Mouse (Mus musculus): ENCODE measurements around the gene Zfp553.
"Not testable (repeated sequence)": the region's sequence is repeated elsewhere in the genome, so short reads cannot be mapped to it uniquely, and the experiment has no call there.

The Zfp553 gene

DNA sequence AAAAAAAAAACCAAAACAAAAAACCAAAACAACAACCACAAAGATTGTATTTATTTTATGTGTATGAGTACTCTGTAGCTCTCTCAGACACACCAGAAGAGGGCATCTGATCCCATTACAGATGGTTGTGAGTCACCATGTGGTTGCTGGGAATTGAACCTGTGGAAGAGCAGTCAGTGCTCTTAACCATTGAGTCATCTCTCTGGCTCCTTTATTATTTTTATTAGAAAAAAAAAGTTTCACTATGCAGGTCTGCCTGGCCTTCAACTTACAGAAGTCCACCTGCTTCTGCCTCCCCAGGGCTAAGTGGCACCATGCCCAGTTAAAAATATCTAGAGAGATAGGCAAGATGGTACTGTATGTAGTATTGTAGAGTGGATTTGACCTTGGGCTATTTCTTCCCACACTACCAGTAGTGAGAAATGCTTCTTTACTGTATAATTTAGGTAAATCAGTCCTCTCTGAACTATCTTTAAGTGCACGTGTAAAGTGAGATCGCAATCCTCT lies 10.6 kb downstream of the Zfp553 start:
- DNase-seq: no peak

DNA sequence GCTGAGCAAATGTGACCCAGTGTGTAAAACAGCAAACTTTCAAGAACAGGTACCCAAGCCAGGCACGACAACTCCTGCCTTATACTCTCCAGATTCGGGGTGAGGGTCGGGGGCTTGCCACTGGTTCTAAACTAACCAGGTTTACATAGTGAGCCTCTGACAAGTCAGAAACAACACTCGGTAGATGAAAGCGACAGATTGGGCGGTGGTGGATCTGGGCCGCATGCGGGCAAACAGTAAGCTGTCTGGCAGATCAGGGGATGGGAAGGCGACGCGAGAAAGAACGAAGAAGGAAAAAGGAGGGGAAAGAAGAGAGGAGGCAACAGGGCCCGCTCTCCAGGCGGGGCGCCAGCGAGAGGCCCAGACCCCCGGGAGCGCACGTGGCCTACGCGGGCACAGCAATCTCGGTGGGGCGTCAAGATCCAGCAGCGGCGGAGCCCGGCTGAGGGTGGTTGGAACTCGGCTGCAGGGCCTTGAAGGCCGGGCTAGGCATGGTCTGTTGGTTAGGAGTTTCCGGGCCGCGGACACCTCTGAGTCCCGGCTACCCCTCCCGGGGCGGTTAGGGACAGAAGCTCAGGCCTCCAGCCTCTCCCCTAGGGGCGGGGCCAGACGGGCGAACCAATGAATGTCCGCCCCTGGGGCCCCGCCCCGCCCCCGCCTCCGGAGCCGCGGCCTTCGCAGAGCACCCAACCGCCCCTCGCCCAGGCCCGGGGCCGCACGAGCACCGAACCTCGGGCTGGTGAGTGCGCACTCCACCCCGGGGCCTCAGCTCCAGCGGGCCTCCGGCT lies 11.2 kb downstream of the Zfp553 start, which contains the start of gene Zfp771:
Zfp771 (plus strand) TSS at position 405 of the 788 bp plus-strand sequence.
- peak; percentile 98 for DNase-seq

DNA sequence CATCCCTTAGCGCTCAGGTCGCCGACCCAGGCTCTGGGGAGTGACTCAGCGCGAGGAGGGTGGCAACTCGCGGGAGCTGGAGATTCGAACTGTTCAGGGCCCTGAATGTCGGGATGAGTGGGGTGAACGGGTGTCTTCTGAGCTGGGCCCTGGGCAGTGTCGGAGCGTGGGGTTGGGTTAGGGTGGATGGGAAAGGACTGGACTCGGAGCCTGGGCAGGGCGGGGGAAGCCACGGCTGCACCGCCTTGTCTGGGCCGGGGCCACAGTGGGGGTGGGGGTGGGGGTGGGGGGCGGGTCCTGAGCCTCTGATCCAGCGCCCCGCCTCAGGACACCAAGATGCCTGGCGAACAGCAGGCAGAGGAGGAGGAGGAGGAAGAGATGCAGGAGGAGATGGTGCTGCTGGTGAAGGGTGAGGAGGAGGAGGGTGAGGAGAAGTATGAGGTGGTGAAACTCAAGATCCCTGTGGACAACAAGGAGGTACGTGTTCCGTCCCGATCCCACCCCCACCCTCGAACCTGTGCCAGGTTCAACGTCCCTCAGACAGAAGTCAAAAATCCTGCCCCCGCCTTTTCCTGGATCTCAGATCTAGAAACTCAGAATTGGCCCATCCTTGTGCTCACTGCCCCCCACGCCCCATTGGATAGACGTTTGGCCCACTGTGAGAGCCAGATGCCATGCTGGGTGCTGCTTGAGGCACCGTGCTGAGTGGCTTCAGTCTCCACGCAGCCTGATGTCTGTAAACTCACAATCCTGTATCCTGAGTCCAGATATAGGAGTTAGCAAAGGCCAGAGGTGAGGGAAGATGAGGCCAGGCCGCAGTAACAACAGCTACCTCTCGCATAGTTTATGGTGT lies 12.0 kb downstream of the Zfp553 start:
- DNase-seq: peak; percentile 40 to 51

DNA sequence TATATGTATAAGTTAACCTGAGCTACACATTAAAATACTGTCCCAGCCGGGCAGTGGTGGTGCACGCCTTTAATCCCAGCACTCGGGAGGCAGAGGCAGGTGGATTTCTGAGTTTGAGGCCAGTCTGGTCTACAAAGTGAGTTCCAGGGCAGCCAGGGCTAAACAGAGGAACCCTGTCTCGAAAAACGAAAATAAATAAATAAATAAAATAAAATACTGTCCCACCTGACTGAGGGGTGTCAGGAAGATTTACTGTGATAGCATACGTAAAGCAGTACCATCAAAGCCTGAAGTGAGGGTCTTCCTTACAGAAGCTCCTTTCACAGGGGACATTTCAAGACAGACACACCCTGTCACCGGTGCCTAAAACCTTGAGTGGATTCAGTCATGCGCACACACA lies 17.6 kb downstream of the Zfp553 start:
- DNase-seq: not testable (repeated sequence)

DNA sequence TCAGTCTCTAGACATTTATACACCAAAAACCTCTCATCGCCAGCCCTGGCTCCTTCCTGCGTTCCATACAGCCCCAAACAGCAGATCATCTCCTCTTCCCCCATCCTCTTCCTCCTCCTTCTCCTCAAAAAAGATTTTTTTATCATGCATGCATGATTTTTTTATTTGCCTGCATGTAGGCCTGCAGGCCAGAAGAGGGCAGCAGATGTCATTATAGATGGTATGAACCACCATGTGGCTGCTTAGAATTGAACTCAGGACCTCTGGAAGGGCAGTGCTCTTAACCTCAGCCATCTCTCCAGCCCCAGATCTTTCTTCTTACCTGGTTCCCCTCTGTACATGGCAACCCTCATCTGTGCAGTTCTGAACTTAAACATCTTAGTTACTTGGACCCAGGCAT lies 19.6 kb downstream of the Zfp553 start:
- peak; percentile 38 to 51 for DNase-seq

DNA sequence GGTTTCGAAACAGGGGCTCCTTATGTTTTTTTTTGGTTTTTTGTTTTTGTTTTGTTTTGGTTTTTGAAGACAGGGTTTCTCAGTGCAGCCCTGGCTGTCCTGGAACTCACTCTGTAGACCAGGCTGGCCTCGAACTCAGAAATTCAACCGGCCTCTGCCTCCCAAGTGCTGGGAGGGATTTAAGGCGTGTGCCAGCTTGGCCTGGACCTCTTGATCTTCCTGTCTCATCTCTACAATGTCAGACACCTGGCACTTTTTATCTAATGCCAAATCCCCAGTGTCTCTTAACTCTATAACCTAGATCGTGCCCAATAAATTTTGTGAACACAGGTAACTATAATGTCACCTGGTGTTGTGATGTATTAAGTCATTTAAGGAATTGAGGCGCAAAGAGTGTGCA lies 20.5 kb downstream of the Zfp553 start:
- DNase-seq: no peak

DNA sequence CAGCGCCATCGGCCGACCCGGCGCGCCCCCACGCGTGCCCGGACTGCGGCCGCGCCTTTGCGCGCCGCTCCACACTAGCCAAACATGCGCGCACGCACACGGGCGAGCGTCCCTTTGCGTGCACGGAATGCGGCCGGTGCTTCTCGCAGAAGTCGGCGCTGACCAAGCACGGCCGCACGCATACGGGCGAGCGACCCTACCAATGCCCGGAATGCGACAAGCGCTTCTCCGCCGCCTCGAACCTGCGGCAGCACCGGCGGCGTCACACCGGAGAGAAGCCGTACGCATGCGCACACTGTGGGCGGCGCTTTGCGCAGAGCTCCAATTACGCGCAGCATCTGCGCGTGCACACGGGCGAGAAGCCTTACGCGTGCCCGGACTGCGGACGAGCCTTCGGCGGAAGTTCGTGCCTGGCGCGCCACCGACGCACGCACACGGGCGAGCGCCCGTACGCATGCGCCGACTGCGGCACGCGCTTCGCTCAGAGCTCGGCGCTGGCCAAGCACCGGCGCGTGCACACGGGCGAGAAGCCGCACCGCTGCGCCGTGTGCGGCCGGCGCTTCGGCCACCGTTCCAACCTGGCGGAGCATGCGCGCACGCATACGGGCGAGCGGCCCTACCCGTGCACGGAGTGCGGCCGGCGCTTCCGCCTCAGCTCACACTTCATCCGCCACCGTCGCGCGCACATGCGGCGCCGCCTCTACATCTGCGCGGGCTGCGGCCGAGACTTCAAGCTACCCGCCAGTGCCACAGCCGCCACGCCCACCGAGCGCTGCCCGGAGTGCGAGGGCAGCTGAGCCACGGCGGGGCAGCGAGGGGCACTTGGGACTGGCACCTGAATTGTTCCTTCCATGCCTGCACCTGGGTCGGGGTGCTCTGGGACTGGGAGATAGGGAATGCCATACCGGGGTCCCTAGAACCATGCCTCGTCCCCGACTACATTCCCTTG lies 21.2 kb downstream of the Zfp553 start:
- peak; percentile 98 for DNase-seq

DNA sequence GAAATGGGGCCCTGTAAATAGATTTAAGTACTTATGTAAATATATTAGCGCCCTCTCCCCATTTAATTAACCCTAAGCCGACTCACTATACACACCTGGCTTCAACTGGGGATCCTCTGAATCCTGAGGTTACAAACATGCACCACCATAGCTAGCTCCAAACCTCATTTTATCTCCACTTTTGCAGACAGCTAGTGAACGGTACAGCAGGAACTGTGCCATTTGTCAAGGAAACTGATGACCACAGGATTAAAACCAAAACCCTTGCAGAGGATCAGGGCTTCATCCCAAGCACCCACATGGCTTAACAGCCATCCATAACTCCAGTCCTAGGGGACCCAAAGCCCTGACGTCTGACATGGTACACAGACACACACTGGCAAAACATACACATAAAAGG lies 22.1 kb downstream of the Zfp553 start:
- DNase-seq: no peak

DNA sequence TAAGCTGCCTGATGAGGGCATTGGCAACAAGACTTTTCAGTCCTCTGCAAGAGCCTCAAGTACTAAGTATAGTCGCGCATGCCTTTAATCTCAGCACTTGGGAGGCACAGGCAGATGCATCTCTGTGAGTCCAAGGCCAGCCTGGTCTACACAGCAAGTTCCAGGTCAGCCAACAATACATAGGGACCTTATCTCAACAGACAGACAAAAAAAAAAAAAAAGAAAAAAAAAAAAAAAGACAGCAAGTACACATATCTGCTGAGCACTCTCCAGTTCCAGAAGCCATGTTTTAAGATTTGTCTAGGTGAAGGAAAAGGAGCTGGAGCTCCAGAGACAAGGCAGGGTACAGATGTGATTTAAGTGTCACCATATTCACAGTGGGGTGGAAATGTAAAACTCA lies 23.1 kb downstream of the Zfp553 start:
- DNase-seq: no peak

DNA sequence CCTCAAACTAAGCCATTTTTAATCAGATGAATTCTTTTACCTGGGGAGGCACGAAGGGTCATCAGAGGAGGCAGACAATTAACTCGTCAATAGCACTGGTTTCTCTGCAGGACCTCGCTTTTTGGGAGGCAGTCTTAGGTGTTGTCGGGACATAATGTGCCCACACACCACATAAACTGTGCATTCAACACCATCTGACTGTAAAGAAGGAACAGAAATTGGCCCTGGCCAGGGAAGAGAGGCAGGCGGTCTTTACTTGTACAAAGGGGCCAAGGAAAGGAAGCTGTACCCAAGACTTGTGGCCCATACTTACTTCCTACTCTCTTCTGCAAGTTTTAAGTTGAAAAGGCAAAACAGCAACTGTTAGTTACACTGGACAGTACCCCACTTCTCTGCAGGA lies 23.7 kb downstream of the Zfp553 start:
- no peak for DNase-seq

DNA sequence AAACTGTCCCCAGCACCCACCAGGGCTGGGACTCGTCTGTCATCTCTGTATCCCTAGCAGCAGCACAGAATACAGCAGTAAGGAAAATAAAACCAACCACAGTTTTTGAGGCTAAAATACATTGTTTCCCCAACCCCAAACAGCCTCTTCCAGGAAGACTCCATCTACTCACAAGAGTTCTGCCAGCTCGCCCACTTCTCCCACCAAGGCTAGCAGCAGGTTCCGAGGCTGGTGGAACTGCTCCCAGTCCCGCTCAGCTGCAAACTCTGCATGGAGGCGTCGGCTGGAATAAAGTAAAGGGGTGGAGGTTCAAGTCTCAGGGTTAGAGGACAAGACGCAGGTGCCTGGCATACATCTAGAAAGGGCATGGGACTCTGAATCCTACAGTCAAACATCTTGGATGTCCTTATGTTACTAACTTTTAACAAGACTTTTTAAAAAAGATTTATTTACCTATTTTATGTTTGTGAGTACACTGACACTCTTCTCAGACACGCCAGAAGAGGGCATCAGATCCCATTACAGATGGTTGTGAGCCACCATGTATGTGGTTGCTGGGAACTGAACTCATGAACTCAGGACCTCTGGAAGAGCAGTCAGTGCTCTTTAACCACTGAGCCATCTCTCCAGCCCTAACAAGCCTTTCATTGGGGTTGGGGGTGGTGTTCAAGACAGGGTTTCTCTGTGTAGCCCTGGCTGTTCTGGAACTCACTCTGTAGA lies 26.5 kb downstream of the Zfp553 start:
- DNase-seq: no peak

DNA sequence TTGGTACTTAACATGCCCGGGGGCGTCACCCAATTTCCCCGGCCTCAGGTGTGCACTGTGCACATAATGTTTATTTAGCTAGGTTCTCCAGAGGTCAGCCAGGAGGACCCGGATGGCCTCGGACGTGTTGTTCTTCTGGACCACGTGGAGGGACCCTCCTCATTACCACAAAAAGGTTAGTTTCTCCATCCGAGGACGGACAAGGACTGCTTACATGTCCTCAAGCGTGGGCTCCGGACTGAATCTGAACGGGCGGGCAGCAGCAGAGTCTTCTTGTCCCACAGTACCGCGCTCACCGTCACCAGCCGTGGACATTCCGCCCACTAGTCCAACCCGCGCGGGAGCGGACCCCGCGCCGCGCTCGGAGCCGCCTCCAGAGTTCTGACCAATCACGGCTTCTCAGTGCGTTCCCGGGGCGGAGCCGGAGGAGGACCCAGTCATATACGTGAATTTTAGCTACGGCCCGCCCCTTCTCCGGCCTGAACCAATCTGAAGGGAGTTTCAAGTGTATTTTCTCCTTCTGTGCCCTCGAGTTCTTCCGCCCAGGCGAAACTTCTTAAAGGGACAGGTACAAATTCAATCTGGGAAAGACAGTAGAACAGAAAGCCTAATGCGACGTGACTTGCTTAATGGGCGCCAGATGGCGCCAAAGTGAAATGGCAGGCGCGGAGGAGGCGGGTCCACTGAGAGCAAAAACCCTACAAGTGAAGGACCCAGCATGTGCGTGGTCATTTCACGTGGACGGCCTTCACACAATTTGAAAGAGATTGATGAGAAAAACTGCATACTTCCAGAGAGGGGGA lies 27.6 kb downstream of the Zfp553 start, which contains the start of gene Dctpp1:
Dctpp1 (minus strand) TSS at position 401 of the 803 bp plus-strand sequence.
- peak; percentile 97 for DNase-seq

DNA sequence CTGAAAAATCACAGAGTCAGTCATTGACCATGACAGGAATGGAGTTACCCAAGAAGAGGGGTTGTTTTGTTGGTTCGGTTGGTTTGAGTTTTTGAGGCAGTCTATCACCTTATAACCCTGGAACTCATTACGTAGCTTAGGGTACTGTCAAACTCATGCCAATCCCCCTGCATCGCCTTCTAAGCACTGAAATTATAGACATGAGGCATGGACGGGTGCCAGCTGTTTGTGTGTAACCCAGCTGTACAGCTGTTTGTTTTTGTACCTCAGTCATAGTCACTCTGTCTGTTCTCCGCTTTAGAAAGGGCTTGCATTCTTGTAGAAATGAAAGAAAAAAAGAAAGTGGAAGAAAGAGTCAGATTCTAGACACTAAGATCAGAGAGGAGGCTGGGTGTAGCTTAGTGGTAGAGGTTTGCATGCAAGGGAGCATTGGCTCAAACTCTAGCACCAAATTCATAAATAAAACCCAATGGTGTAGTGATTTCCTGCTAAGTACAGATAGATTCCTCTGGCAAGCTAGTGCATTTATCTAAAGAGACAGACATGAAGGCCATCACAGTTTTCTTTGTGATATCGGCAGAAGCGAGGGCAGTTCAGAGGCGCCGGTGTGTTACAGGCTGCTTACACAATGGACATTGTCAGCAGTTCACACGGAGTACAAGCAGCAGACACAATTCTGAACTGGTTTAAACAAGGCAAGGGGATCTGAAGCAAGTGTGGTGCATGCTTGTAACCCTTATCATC lies 29.5 kb downstream of the Zfp553 start:
- DNase-seq: no peak

DNA sequence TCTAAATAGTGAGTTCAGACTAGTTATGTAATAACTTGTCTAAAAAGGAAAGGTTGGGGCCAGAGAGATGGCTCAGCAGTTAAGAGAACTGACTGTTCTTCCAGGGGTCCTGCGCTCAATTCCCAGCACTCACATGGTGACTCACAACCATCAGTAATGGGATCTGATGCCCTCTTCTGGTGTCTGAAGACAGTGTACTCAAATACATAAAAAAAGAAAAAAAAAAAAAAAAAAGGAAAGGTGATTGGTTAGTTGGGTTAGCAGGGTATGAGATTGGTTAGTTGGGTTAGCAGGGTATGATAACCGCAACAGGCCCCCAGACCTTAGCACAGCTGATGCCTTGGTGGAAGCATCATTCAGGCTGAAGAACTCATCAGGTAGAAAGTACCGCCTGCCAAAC lies 30.7 kb downstream of the Zfp553 start:
- DNase-seq: no peak

DNA sequence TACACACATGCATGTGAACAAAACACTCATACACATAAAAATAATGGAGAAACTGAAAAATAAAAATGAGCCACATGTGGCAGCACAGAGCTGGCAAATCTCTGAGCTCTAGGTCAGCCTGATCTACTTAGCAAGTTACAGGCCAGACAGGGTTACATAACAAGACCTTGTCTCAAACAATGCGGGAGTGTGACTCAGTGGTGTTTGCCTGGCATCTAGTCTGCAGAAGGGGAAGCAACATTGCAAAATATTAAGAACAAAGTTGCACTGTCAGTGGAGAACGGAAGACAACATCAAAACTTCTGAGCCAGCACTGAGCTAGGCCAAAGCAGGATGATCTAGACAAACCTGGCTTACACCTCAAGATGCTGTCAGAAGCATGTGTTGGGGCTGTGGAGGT lies 37.4 kb downstream of the Zfp553 start:
- DNase-seq: no peak

DNA sequence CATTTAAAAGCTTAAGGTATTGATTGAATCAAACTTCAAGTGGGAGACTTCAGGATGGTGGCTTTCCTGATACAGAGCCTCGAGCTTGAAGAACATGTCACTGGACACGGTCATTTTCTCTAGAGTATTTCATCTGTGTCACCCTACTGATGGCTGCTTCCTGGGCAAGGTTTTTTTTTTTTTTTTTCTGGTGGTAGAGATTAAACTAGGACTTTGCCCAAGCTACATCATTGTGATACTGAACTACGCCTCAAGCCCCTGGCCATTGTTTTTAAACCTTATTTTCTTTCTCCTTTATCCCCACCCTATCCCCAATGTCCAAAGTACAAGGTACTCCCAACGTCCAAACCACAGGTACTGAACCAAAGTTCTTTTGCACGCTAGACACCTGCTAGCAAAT lies 37.8 kb downstream of the Zfp553 start:
- DNase-seq: no peak

DNA sequence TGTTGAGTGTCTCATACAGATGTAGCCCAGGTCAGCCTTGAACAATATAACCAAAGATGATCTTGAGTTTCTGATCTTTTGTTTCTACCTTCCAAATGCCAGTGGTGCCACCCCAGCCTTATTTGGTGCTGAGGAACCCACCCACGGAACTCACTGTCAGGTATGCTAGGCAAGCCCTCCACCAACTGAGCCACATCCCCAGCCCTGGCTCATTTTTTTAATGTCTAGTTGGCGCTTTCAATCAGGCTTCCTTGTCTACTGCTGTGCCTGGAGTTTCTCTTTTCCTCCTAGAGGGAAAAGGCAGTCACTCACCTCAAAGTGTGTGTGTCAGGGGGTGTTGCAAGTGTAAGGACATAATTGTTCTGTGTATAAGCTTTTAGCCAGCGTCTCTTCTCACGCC lies 38.2 kb downstream of the Zfp553 start:
- DNase-seq: no peak

DNA sequence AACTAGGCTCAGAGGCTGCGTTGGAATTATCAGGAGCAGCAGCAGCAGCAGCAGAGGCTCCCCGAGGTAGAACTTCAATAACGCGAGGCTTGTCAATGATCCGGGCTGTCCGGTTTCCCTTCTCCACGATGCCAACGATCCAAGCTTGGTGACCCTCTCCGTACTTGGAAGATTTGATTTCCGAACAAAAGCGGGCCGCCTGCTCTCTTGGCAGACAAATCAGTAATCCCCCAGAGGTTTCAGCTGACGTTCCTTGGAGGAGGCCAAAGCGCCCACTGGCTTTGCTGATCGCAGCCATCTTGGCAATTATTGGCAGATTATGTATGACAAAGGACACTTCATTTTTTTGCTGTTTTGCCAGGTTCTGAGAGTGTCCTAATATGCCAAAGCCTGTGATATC lies 39.7 kb downstream of the Zfp553 start:
- DNase-seq: no peak

DNA sequence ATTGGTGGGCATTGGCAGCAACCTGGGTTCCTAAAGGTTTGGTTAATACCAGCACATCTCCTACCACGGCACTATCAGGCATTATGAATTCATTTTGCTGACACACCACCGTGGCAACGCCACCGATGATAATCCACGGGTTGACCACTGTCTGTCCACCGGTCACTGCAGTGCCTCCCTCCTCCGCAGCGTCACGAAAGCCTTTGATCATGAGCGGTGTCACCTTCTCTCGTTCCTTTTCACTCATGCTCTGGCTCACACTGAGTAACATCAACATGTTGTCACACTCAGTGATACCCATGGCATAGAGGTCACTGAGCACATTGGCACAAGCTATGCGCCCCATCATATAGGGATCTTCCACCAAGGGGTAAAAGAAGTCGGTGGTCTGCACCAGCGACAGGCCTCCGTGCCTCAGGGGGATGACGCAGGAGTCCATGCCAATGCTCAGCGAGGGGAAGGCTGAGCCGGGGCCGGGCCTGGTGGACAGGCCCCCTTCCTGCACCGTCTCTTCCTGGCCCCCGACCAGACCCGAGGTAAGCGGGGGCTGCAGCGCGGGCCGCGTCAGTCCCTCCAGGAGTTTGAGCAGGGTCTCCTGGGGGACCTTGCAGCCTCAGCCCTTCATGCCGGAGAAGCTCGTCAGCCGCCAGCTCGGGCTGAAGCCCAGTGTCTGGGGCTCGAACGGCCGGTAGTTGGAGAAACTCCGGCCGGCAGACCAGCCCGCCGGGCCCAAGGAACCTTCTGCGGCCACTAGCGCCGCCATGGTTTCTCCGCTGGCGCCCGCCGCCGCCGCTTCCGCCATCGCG lies 40.5 kb downstream of the Zfp553 start:
- peak in 1 of 2 experiments; percentile 67 for DNase-seq

All from cerebellum, postnatal 14 days (tissue).